Comparison of ENCODE assay signal across 11 mouse cellular contexts in the genomic region with DNA sequence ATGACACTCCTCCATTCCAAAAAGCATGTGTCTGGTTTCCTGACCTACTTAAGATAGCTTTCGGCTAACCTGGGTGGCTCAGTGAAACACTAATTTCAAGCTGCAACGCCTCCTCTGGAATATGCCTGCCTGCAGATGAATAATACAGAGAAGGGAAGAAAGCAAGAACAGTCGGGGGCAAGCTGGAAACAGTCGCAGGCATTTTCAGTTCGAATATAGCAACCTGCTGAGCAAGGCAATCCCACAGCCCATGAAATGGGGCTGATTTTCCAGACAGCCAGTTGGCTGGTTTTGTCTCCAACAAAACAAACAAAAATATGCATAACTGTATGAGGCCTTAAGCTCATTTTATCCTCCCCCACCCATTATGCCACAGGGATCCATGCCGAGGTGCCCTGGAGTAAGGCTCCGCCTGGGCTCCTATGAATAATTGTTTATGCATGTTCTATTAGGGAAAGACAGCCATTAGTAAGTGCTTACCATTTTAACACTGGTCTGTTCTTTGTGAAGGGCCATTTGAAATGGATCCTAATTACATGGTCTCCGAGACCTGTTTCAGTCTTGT.
DNase-seq lines count a peak whose midpoint lies in the region; ATAC-seq and TF ChIP-seq lines count a peak whose summit lies in the region.
"Had no signal": no experiment of that assay in that cellular context is flagged by ENCODE, and none has a peak within 500 bp of the region (broad histone marks: within the 10 kb centered on the region; RNA-seq: fewer than 3 reads in every experiment).

No protein-coding gene starts in this region.

- H3K27me3 ChIP-seq in hindbrain, embryonic 11.5 days (ENCODE audit: control insufficient read depth, insufficient read depth, low read length), result no peaks in the 10 kb centered on the region
- no peaks in the 10 kb centered on the region for H3K27me3 ChIP-seq in liver, embryonic 11.5 days (replicated peaks; ENCODE audit: control insufficient read depth, insufficient read depth, low read length)

- no peak overlapping the region for H3K9ac ChIP-seq in hindbrain, embryonic 11.5 days (ENCODE audit: low read depth, low read length)
- H3K9ac ChIP-seq in liver, embryonic 11.5 days (ENCODE audit: low read depth, low read length), result no peak overlapping the region

- WGBS in hindbrain, embryonic 11.5 days, result 65% methylated on average over 8 of the region's 8 CpGs
- WGBS in olfactory bulb, adult 2 months, result 16% methylated on average over 8 of the region's 8 CpGs
- WGBS in liver, embryonic 11.5 days, result 90% methylated on average over 8 of the region's 8 CpGs

- H3K4me2 ChIP-seq in hindbrain, embryonic 11.5 days (replicated peaks; ENCODE audit: low read depth, low read length), result no peak overlapping the region
- H3K4me2 ChIP-seq in liver, embryonic 11.5 days, result no peak overlapping the region

- no peak for TF ChIP-seq CTCF in olfactory bulb, adult 2 months (IDR thresholded peaks at IDR 0.05; ENCODE audit: insufficient read depth, low read depth, low read length)

- TF ChIP-seq POLR2A in olfactory bulb, adult 2 months (IDR thresholded peaks at IDR 0.05; ENCODE audit: insufficient read depth, low read depth, low read length), result no peak

- H3K4me3 ChIP-seq in hindbrain, embryonic 11.5 days (ENCODE audit: low read depth, low read length), result no peak overlapping the region
- no peak overlapping the region for H3K4me3 ChIP-seq in olfactory bulb, adult 2 months (ENCODE audit: insufficient read depth, low read depth, low read length)
- no peak overlapping the region for H3K4me3 ChIP-seq in liver, embryonic 11.5 days (ENCODE audit: low read depth, low read length)

- H3K27ac ChIP-seq in hindbrain, embryonic 11.5 days (ENCODE audit: low read depth, low read length), result peak overlapping the region; percentile 24; the same call in 1 of the 2 replicates
- H3K27ac ChIP-seq in olfactory bulb, adult 2 months (ENCODE audit: insufficient read depth, low read depth, low read length), result peak overlapping the region; percentile 33
- no peak overlapping the region for H3K27ac ChIP-seq in liver, embryonic 11.5 days (ENCODE audit: low read depth, low read length)

- peaks cover 2% of the 10 kb centered on the region; the same call in 1 of the 2 replicates for H3K4me1 ChIP-seq in hindbrain, embryonic 11.5 days (replicated peaks; ENCODE audit: control insufficient read depth, insufficient read depth, low read length)
- peaks cover 14% of the 10 kb centered on the region for H3K4me1 ChIP-seq in olfactory bulb, adult 2 months (ENCODE audit: control insufficient read depth, insufficient read depth, low read length)
- no peaks in the 10 kb centered on the region for H3K4me1 ChIP-seq in liver, embryonic 11.5 days (replicated peaks; ENCODE audit: control insufficient read depth, insufficient read depth, low read length)

- ATAC-seq in hindbrain, embryonic 11.5 days (ENCODE audit: low FRiP score), result 0 out of 2 replicates have a peak, but pooled peaks have one; percentile 49
- no peak for ATAC-seq in granulocyte monocyte progenitor cell, adult 5-6 weeks (replicated peaks; ENCODE audit: poor library complexity, severe bottlenecking)
- no peak for ATAC-seq in liver, embryonic 11.5 days (replicated peaks; ENCODE audit: low FRiP score)

- H3K36me3 ChIP-seq in hindbrain, embryonic 11.5 days (ENCODE audit: control insufficient read depth, insufficient read depth, low read length), result no peaks in the 10 kb centered on the region
- no peaks in the 10 kb centered on the region for H3K36me3 ChIP-seq in liver, embryonic 11.5 days (ENCODE audit: control insufficient read depth, insufficient read depth, low read length)

- H3K9me3 ChIP-seq in hindbrain, embryonic 11.5 days (ENCODE audit: control insufficient read depth, low read length), result no peaks in the 10 kb centered on the region
- H3K9me3 ChIP-seq in liver, embryonic 11.5 days (ENCODE audit: control insufficient read depth, low read length), result no peaks in the 10 kb centered on the region

- DNase-seq in right cerebral cortex, adult 2 months (ENCODE audit: low spot score in 2 of 2), result peak; percentile 42 to 44
- DNase-seq in right cerebral cortex, postnatal 4 days, result no peak
- no peak for DNase-seq in hindbrain, embryonic 11.5 days (ENCODE audit: low spot score)
- peak; percentile 28 to 66 for DNase-seq in layer of hippocampus, postnatal 14 days (ENCODE audit: low spot score in 2 of 2)
- DNase-seq in thymus, postnatal 0 days (ENCODE audit: low spot score), result no peak
- DNase-seq in liver, embryonic 11.5 days (ENCODE audit: low spot score), result no peak
- DNase-seq: embryo, embryonic 11 days; lung, adult 2 months; thymus, postnatal 14 days had no signal

Comparison
In these comparisons a context has a peak if more than half of its experiments do, and no peak if none do; other contexts are left out.
1. DNase-seq: peak in right cerebral cortex, adult 2 months (2 of 2) and layer of hippocampus, postnatal 14 days (2 of 2); none in right cerebral cortex, postnatal 4 days (single experiment), hindbrain, embryonic 11.5 days (single experiment), thymus, postnatal 0 days (single experiment) and liver, embryonic 11.5 days (single experiment).